Mouse (Mus musculus): ENCODE data around the gene Ubtd1.

DNA sequence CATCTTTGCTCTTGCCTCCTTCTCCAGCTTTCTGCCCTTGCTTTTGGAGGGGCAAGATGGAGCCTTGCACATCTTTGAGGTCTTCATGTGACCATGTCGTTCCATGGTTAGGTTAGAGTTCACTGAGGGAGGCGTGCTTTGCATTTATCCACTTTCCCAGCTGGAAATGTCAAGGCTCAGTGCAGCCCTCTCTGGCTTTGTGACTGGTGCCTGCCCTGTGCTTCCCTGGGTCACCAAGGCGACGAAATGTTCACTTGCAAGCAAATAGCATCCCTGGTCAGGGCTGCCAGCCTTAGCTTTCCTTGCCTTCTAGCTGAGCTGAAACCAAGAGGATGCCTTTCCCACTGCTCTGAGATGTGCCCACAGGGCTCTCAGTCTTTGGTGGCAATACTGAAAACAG, 28.9 kb downstream of the Ubtd1 start:
- TF ChIP-seq ZKSCAN1 (IDR thresholded peaks at IDR 0.05; ENCODE audit: low read depth, low read length) (no peak), POLR2A (IDR thresholded peaks at IDR 0.05; ENCODE audit: control insufficient read depth in 1 of 2, insufficient read depth in 1 of 2, low read depth in 1 of 2, low read length in 2 of 2, poor library complexity in 1 of 2) (no peak), MAFK (IDR thresholded peaks at IDR 0.05; ENCODE audit: borderline replicate concordance, low read depth, low read length) (no peak), TCF12 (IDR thresholded peaks at IDR 0.05; ENCODE audit: low read depth, low read length) (no peak), CTCF (IDR thresholded peaks at IDR 0.05 in 2 of 3, conservative IDR thresholded peaks at IDR 0.05 in 1 of 3; ENCODE audit: control insufficient read depth in 1 of 3, insufficient read depth in 1 of 3, low read depth in 2 of 3, low read length in 3 of 3, poor library complexity in 1 of 3, severe bottlenecking in 1 of 3) (no peak), MAZ (IDR thresholded peaks at IDR 0.05; ENCODE audit: low read depth, low read length) (no peak), MEF2A (IDR thresholded peaks at IDR 0.05; ENCODE audit: extremely low read depth, insufficient replicate concordance, low read depth, low read length, poor library complexity, severe bottlenecking) (no peak), BHLHE40 (IDR thresholded peaks at IDR 0.05; ENCODE audit: borderline replicate concordance, low read depth, low read length) (no peak), MYB (IDR thresholded peaks at IDR 0.05; ENCODE audit: low read depth, low read length) (no peak), USF1 (IDR thresholded peaks at IDR 0.05; ENCODE audit: low read depth, low read length) (no peak), SIN3A (IDR thresholded peaks at IDR 0.05; ENCODE audit: low read length) (no peak), HCFC1 (IDR thresholded peaks at IDR 0.05; ENCODE audit: low read depth, low read length) (no peak)
